Mouse (Mus musculus) hindbrain, postnatal 0 days (tissue): ENCODE data around the gene Haspin. TPM values are rescaled to one million over a fixed set of nuclear protein-coding genes. Genes with fewer than 3 reads are reported as not detected.

Experiments
- ATAC-seq: fragments of 200-750 bp; cut with Nextera tagmentation; 2 replicates; pipeline ENCODE4 v1.8.0; 2017; ENCODE audit warnings: mild to moderate bottlenecking, moderate TSS enrichment, moderate library complexity
- DNase-seq: peaks from one replicate; pipeline ENCODE4 v3.0.0-alpha.2; 2015; ENCODE audit warnings: low spot score
- H3K27ac ChIP-seq: fragments of 300-500 bp; sonication (generic); 2 replicates; pipeline ENCODE4 v1.5.1; 2014; ENCODE audit warnings: mild to moderate bottlenecking
- H3K27me3 ChIP-seq: fragments of 300-500 bp; sonication (generic); 2 replicates; pipeline ENCODE4 v1.6.1; 2014; ENCODE audit warnings: low read length, mixed read lengths; ENCODE audit not compliant: insufficient read depth
- H3K36me3 ChIP-seq: fragments of 300-500 bp; sonication (generic); 2 replicates; pipeline ENCODE4 v1.6.1; 2014; ENCODE audit warnings: low read length, mixed read lengths; ENCODE audit not compliant: insufficient read depth
- H3K4me1 ChIP-seq: fragments of 300-500 bp; sonication (generic); 2 replicates; pipeline ENCODE4 v1.6.1; 2014; ENCODE audit warnings: antibody characterized with exemption, low read length, mixed read lengths; ENCODE audit not compliant: insufficient read depth
- H3K4me2 ChIP-seq: fragments of 300-500 bp; sonication (generic); 2 replicates; pipeline ENCODE4 v1.6.1; 2014; ENCODE audit warnings: low read depth, mild to moderate bottlenecking, low read length, moderate library complexity, mixed read lengths
- H3K4me3 ChIP-seq: fragments of 300-500 bp; sonication (generic); 2 replicates; pipeline ENCODE4 v1.5.1; 2014; ENCODE audit warnings: low read length
- H3K9ac ChIP-seq: fragments of 300-500 bp; sonication (generic); replicated peaks from 2 replicates; pipeline ENCODE4 v1.6.1; 2014; ENCODE audit warnings: mild to moderate bottlenecking, low read length, moderate library complexity, mixed read lengths
- H3K9me3 ChIP-seq: fragments of 300-500 bp; sonication (generic); 2 replicates; pipeline ENCODE4 v1.6.1; 2016; ENCODE audit warnings: low read length, mixed read lengths
- CTCF ChIP-seq: IDR thresholded peaks from 2 replicates; pipeline ENCODE4 v1.5.1; 2016; ENCODE audit warnings: antibody characterized with exemption, control low read depth, low read depth
- whole genome bisulfite sequencing: fragments of 180-500 bp; shearing (Covaris S2); extraction: QIAGEN DNeasy Blood & Tissue Kit; methylation state at CpG from one replicate; pipeline ENCODE4 v1.1.7; 2014; 5-methylcytosine and 5-hydroxymethylcytosine counted together
- polyA plus RNA-seq: library from polyadenylated mRNA; unstranded; fragments of >200 nt; fragmentation: Nextera tagmentation; extraction: Ambion mirVana; gene quantifications from 2 replicates; pipeline ENCODE4 v1.2.1, GENCODE M21; 2015
- total RNA-seq: library from RNA; depleted of rRNA; stranded (reverse); fragments of >200 nt; gene quantifications from 2 replicates; pipeline ENCODE4 v1.2.3, GENCODE M21; 2014

The Haspin gene
- total and polyA plus RNA-seq, 2 experiments from 2014 or later = 2.4 to 3.3 TPM

GRCm38 (mm10) chr11:73146026-73146974, 8.2 kb upstream of the Haspin start:
- ATAC-seq (no peak), DNase-seq (no peak)
- H3K4me1 ChIP-seq = no peaks in the 10 kb centered on the region
- no peaks in the 10 kb centered on the region for H3K36me3 ChIP-seq
- H3K4me3 ChIP-seq = no peak overlapping the region
- H3K9ac ChIP-seq = no peak overlapping the region
- H3K4me2 ChIP-seq = no peak overlapping the region
- no peak for TF ChIP-seq CTCF
- no peaks in the 10 kb centered on the region for H3K27me3 ChIP-seq
- WGBS = 53% methylated on average over 11 of the region's 11 CpGs
- H3K9me3 ChIP-seq = no peaks in the 10 kb centered on the region
- no peak overlapping the region for H3K27ac ChIP-seq

GRCm38 (mm10) chr11:73144261-73144681, 6.2 kb upstream of the Haspin start:
- Histone ChIP-seq H3K4me3 (no peak overlapping the region), H3K4me2 (no peak overlapping the region), H3K36me3 (no peaks in the 10 kb centered on the region), H3K27ac (no peak overlapping the region), H3K9ac (no peak overlapping the region), H3K27me3 (no peaks in the 10 kb centered on the region), H3K9me3 (no peaks in the 10 kb centered on the region), H3K4me1 (no peaks in the 10 kb centered on the region)
- no peak for TF ChIP-seq CTCF
- whole genome bisulfite sequencing = 70% methylated on average over 1 of the region's 1 CpGs
- DNase-seq (no peak), ATAC-seq (no peak)

- Histone ChIP-seq H3K4me1 (peaks cover 4% of the 10 kb centered on the region; the same call in 1 of the 2 replicates), H3K27me3 (no peaks in the 10 kb centered on the region), H3K9me3 (no peaks in the 10 kb centered on the region), H3K36me3 (no peaks in the 10 kb centered on the region), H3K4me3 (peak overlapping the region; percentile 79), H3K9ac (peak overlapping the region; percentile 50; the same call in 1 of the 2 replicates), H3K4me2 (peak overlapping the region; percentile 72), H3K27ac (no peak overlapping the region)
- peak; percentile 3 for DNase-seq
- no peak for ATAC-seq
- 37% methylated on average over 11 of the region's 11 CpGs for WGBS
- no peak for TF ChIP-seq CTCF
Measured at GRCm38 (mm10) chr11:73137116-73137515, 978 bp downstream of the Haspin start.

GRCm38 (mm10) chr11:73136587-73136986, 1.5 kb downstream of the Haspin start:
- Histone ChIP-seq H3K9ac (no peak overlapping the region), H3K4me3 (no peak overlapping the region), H3K9me3 (no peaks in the 10 kb centered on the region), H3K27me3 (no peaks in the 10 kb centered on the region), H3K4me2 (peak overlapping the region; percentile 72), H3K36me3 (no peaks in the 10 kb centered on the region), H3K27ac (no peak overlapping the region), H3K4me1 (peaks cover 4% of the 10 kb centered on the region; the same call in 1 of the 2 replicates)
- DNase-seq (no peak), ATAC-seq (no peak)
- WGBS = 91% methylated on average over 6 of the region's 6 CpGs
- no peak for TF ChIP-seq CTCF

- Histone ChIP-seq H3K4me3 (no peak overlapping the region), H3K27ac (no peak overlapping the region), H3K27me3 (no peaks in the 10 kb centered on the region), H3K9ac (no peak overlapping the region), H3K36me3 (no peaks in the 10 kb centered on the region), H3K4me1 (peaks cover 4% of the 10 kb centered on the region; the same call in 1 of the 2 replicates), H3K4me2 (no peak overlapping the region), H3K9me3 (no peaks in the 10 kb centered on the region)
- no peak for DNase-seq
- 96% methylated on average over 5 of the region's 5 CpGs for WGBS
- no peak for ATAC-seq
- TF ChIP-seq CTCF = no peak
Measured at GRCm38 (mm10) chr11:73134222-73134621, 3.9 kb downstream of the Haspin start.

- no peak for TF ChIP-seq CTCF
- H3K4me3 ChIP-seq = no peak overlapping the region
- H3K36me3 ChIP-seq = no peaks in the 10 kb centered on the region
- no peak overlapping the region for H3K27ac ChIP-seq
- no peak overlapping the region for H3K9ac ChIP-seq
- no peaks in the 10 kb centered on the region for H3K9me3 ChIP-seq
- 97% methylated on average over 6 of the region's 6 CpGs for WGBS
- DNase-seq = no peak
- ATAC-seq = no peak
- H3K4me2 ChIP-seq = no peak overlapping the region
- no peaks in the 10 kb centered on the region for H3K27me3 ChIP-seq
- peaks cover 4% of the 10 kb centered on the region; the same call in 1 of the 2 replicates for H3K4me1 ChIP-seq
Measured at GRCm38 (mm10) chr11:73132999-73133398, 5.1 kb downstream of the Haspin start.

GRCm38 (mm10) chr11:73131020-73131419, 7.1 kb downstream of the Haspin start:
- H3K36me3 ChIP-seq = no peaks in the 10 kb centered on the region
- no peaks in the 10 kb centered on the region for H3K9me3 ChIP-seq
- H3K27ac ChIP-seq = no peak overlapping the region
- H3K4me1 ChIP-seq = no peaks in the 10 kb centered on the region
- TF ChIP-seq CTCF = peak; percentile 64
- WGBS = 78% methylated on average over 7 of the region's 7 CpGs
- H3K9ac ChIP-seq = no peak overlapping the region
- ATAC-seq = no peak
- DNase-seq = peak; percentile 44
- no peak overlapping the region for H3K4me3 ChIP-seq
- no peak overlapping the region for H3K4me2 ChIP-seq
- H3K27me3 ChIP-seq = no peaks in the 10 kb centered on the region
